Mouse (Mus musculus) inflammation-experienced regulatory T-cells (primary cell): ENCODE results near the gene Fam83d. TPM values are rescaled to one million over a fixed set of nuclear protein-coding genes. Genes with fewer than 3 reads are reported as not detected.

Source experiments
- polyA plus RNA-seq, 2 experiments: library from polyadenylated mRNA; unstranded; fragments of 100-300 nt; shearing (Covaris generic); gene quantifications; one replicate each; pipeline ENCODE4 v1.2.1; 2017

Gene Fam83d
- polyA plus RNA-seq: under 1 TPM; 0.20 to 0.94 TPM

GRCm38 (mm10) chr2:158767742-158768339 is at the start of gene Fam83d:
Gene Fam83d (plus strand): TSS chr2:158768093.

GRCm38 (mm10) chr2:158794494-158795004 is 26.7 kb downstream of the Fam83d start, which contains the start of gene Dhx35:
Gene Dhx35 (plus strand): TSS chr2:158794807.

Other genes starting within 250 kb of the Fam83d start
- not detected for gene Slc32a1, start 157.3 kb upstream of the Fam83d start, polyA plus RNA-seq
- gene Actr5, start 143.2 kb upstream of the Fam83d start, polyA plus RNA-seq: 10 to 100 TPM; 35.6 to 52.9 TPM
- 10 to 100 TPM; 48.1 to 50.0 TPM for gene Ppp1r16b, start 102.7 kb upstream of the Fam83d start, polyA plus RNA-seq
- 10 to 100 TPM; 15.7 to 18.2 TPM for gene Dhx35, start 26.7 kb downstream of the Fam83d start, polyA plus RNA-seq